ENCODE assay signal across 32 mouse cellular contexts in the genomic region with DNA sequence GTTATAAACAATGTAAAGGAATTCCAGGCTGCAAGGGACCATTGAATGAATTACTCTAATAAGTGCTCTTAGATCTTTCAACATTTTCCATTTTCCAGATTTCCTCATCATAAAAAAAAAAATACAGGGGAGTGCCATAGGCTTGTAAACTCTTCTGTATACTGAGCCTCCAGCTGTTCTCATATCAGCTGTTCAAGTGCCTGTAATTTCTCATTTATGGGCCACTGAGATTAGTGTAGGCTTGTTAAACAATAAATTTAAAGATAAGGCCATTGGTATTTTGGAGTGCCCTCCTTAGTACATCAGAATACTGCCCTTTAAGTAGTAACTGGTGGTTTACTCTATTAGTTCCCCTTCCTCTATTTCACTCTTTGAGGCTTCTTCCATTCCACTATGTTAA.
"Had no signal": no experiment of that assay in that cellular context is flagged by ENCODE, and none has a peak within 500 bp of the region (broad histone marks: within the 10 kb centered on the region; RNA-seq: fewer than 3 reads in every experiment).

No protein-coding gene starts in this region.

- ATAC-seq: liver, embryonic 12.5 days; liver, postnatal 0 days; lung, postnatal 0 days; midbrain, embryonic 13.5 days; midbrain, embryonic 15.5 days; midbrain, embryonic 16.5 days had no signal

- H3K27me3 ChIP-seq: limb, embryonic 12.5 days; limb, embryonic 13.5 days; limb, embryonic 15.5 days; liver, embryonic 12.5 days; liver, embryonic 13.5 days; liver, embryonic 15.5 days; lung, embryonic 15.5 days; megakaryocyte, embryonic 14.5 days; midbrain, embryonic 12.5 days; midbrain, embryonic 13.5 days; midbrain, embryonic 15.5 days; neural tube, embryonic 12.5 days had no signal

- H3K4me2 ChIP-seq: limb, embryonic 12.5 days; limb, embryonic 13.5 days; limb, embryonic 15.5 days; liver, embryonic 11.5 days; liver, embryonic 12.5 days; liver, embryonic 13.5 days; liver, embryonic 15.5 days; lung, embryonic 14.5 days; lung, embryonic 15.5 days; midbrain, embryonic 11.5 days; midbrain, embryonic 12.5 days; midbrain, embryonic 13.5 days; midbrain, embryonic 15.5 days; neural tube, embryonic 12.5 days had no signal

- DNase-seq: left cerebral cortex, postnatal 4 days; liver; liver, embryonic 13.5 days; liver, postnatal 0 days; lung, adult 18-20 months; lung, adult 2 months; lung, embryonic 14.5 days; lung, postnatal 10 days; lung, postnatal 14 days; lung, postnatal 36 days; lung, postnatal 4 days; midbrain, embryonic 14.5 days had no signal

- H3K4me1 ChIP-seq: limb, embryonic 10.5 days; limb, embryonic 12.5 days; limb, embryonic 13.5 days; limb, embryonic 15.5 days; liver, embryonic 12.5 days; liver, embryonic 13.5 days; liver, embryonic 15.5 days; lung, embryonic 15.5 days; megakaryocyte, embryonic 14.5 days; midbrain, embryonic 10.5 days; midbrain, embryonic 12.5 days; midbrain, embryonic 13.5 days; midbrain, embryonic 15.5 days; neural tube, embryonic 12.5 days had no signal

- H3K4me3 ChIP-seq: limb, embryonic 10.5 days; limb, embryonic 12.5 days; limb, embryonic 13.5 days; limb, embryonic 15.5 days; liver, embryonic 12.5 days; liver, embryonic 13.5 days; liver, embryonic 15.5 days; lung, embryonic 15.5 days; megakaryocyte, embryonic 14.5 days; midbrain, embryonic 10.5 days; midbrain, embryonic 12.5 days; midbrain, embryonic 13.5 days; midbrain, embryonic 15.5 days; myocyte; neural tube, embryonic 12.5 days had no signal

- H3K9ac ChIP-seq: limb, embryonic 12.5 days; limb, embryonic 13.5 days; limb, embryonic 15.5 days; liver, embryonic 12.5 days; liver, embryonic 13.5 days; liver, embryonic 14.5 days; liver, embryonic 15.5 days; liver, postnatal 0 days; lung, embryonic 14.5 days; lung, embryonic 15.5 days; midbrain, embryonic 12.5 days; midbrain, embryonic 13.5 days; midbrain, embryonic 15.5 days; neural tube, embryonic 12.5 days had no signal

- H3K36me3 ChIP-seq: limb, embryonic 10.5 days; limb, embryonic 12.5 days; limb, embryonic 13.5 days; limb, embryonic 15.5 days; liver, embryonic 12.5 days; liver, embryonic 13.5 days; liver, embryonic 15.5 days; lung, embryonic 15.5 days; midbrain, embryonic 10.5 days; midbrain, embryonic 12.5 days; midbrain, embryonic 13.5 days; midbrain, embryonic 15.5 days; neural tube, embryonic 12.5 days had no signal

- H3K27ac ChIP-seq: limb, embryonic 10.5 days; limb, embryonic 12.5 days; limb, embryonic 13.5 days; limb, embryonic 15.5 days; liver, embryonic 12.5 days; liver, embryonic 13.5 days; liver, embryonic 14.5 days; liver, embryonic 15.5 days; lung, embryonic 15.5 days; macrophage; midbrain, embryonic 10.5 days; midbrain, embryonic 12.5 days; midbrain, embryonic 13.5 days; midbrain, embryonic 15.5 days; neural tube, embryonic 12.5 days had no signal

- H3K9me3 ChIP-seq: liver, embryonic 13.5 days; liver, embryonic 15.5 days; megakaryocyte, embryonic 14.5 days had no signal
